Mouse (Mus musculus): ENCODE measurements around the gene Selenon.

Selenon gene

DNA sequence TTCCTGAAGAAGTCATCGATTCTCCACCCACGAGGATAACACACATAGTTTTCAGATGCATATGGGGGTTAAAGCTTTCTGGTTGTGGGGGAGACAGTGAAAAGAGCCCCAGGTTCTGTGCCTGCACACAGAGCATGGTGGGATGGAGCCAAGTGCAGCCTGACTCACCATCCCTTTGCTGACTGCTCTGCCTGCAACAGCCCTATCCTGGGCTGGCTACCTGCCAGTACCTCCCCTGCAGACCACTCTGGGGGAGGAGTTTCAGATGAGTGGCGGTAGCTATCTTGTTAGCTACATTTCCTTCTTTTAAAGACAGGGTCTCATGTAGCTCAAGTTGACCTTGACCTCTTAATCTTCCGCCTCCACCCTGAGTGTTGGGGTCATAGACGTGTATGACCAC is 26.4 kb upstream of the Selenon start:
- no peak for DNase-seq (ENCODE audit: low read depth, low spot score)

DNA sequence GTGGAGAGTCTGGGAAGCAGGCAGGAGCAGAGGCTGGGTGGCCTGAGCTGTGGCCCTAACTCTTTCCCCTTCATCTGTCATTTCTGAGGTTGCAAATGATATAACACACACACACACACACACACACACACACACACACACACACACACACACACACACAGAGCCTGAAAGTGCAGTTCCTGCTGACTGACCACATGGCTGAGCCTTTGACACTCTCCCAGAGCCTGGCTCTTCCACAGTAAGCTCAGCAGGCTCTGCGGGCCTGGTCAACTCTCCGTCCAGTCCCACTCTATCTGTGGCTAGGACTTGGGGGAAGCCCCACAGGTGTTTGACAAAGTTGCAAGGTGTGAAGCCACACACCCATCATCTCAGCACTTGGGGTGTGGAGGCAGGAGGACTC is 25.3 kb upstream of the Selenon start:
- DNase-seq (ENCODE audit: low read depth, low spot score): no peak

DNA sequence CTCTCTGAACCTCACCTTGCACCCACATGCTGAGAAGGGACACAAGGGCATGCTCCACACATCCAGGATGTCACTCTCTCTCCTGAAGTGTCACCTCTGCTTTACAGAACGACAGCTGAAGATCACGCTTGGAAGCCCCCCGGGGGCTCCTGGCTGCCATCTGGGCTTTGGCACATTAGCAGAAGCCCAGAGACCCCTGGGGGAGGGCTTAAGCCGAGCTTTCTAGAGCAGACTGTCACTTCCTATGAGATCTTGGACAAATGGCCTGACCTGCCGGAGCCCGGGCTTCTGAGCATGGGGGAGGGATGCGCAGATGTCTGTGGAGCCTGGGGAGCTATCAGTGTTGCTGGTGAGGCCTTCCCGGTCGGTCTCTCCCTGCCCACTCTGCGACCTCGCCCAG is 23.5 kb upstream of the Selenon start:
- no peak for DNase-seq (ENCODE audit: low read depth, low spot score)

DNA sequence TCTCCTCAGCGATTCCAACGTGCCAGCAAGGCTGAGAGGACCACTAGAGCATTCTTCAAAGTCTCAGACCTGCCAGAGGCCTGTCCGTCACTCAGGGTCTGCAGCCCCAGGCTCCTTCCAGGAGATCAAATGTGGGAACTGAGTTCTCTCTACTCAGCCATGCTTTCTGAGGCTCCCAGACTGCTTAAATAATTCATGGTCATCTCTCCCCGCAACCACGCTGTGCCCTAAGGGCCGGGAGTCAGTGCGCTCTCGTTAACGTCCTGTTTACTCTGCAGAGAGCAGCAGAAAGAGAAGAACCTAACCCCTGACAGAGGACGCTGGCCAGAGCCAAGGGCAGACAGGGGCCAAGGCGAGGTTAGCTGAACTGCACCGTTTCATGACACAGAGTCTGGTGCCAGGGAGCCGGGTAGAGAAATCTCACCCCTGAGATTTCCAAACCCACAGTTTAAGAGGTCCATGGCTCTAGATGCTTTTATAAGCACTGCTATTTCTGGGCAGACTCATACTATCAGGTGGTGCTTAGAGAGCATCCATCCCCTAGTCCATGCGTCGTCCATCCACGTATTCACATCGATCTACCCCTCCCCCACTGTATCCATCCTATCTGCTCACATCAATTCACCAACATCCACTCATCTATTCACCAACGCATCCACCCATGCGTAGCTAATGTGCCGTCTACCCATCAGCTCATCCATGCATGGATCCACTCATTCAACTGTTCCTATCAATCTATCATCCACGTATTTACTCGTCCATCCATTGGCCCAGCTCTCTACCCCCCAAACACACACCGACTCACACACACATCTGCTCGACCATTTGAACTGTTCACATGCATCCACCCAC is 20.7 kb upstream of the Selenon start:
- no peak for DNase-seq (ENCODE audit: low read depth, low spot score)

DNA sequence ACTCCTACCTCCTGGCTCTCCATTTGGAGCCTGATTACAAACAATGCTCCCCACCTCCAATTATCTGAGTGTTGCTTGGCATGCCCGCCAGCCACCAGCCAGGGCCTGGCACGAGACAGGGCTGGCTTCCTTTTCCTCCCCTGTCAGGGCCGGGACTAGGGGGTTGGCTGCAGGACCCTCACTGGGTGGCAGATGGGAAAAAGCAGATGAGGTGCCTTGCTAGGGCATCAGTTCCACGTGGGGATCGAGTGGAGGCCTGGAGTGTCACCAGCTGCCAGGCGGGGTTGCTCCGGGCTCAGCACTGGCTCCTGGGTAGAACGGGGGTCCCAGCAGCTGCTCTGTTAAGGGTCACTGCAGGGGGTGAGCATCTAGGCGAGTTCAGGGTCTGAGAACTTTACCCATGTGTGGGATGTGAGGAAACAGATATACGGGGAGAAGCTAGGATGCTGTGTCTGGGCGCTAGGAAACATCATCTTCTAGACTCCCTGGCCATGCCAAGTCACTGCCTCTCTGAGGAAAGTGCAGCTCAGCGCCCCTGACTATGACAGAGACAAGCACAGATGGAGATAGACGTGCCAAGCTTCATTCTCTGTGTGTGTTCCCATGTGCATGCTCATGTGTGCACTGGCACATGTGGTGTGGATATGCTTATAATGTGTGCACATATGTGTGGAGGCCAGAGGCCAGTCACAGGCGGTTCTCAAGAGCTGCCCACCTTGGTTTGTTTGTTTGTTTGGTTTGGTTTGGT is 18.9 kb upstream of the Selenon start:
- no peak for DNase-seq (ENCODE audit: low read depth, low spot score)

DNA sequence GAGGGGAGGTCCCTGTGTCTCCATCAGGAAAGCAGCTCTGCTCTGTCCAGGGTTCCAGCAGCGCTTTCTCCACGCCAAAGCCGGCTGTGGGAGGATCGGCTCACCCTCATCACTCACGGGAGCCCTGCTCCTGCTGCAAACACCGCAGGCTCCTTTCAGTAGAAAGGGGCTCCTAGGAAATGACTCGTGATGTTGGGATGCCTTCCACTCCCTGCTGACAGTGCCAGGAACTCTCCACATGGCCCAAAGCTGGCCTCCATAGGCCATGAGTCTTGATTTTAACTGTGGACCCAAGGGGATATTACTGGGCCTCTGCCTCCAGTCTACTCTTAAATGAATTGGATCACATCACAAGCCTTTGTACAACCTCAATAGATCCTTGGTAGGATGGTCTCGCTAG is 17.9 kb upstream of the Selenon start:
- no peak for DNase-seq (ENCODE audit: low read depth, low spot score)

DNA sequence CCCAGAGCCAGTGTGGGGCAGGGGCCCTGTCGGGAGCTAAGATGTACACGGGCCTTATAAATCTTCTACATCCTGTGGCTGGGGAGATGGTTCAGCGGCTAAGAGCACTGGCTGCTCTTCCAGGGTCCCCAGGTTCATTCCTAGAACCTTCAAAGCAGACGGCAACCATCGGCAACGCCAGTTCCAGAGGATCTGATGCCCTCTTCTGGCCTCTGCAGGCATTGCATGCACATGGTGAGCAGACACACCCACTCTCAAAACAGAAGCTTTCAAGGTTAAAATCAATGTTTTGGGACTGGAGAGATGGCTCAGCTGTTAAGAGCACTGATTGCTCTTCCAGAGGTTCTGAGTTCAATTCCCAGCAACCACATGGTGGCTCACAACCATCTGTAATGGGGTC is 17.2 kb upstream of the Selenon start:
- DNase-seq (ENCODE audit: low read depth, low spot score): no peak

DNA sequence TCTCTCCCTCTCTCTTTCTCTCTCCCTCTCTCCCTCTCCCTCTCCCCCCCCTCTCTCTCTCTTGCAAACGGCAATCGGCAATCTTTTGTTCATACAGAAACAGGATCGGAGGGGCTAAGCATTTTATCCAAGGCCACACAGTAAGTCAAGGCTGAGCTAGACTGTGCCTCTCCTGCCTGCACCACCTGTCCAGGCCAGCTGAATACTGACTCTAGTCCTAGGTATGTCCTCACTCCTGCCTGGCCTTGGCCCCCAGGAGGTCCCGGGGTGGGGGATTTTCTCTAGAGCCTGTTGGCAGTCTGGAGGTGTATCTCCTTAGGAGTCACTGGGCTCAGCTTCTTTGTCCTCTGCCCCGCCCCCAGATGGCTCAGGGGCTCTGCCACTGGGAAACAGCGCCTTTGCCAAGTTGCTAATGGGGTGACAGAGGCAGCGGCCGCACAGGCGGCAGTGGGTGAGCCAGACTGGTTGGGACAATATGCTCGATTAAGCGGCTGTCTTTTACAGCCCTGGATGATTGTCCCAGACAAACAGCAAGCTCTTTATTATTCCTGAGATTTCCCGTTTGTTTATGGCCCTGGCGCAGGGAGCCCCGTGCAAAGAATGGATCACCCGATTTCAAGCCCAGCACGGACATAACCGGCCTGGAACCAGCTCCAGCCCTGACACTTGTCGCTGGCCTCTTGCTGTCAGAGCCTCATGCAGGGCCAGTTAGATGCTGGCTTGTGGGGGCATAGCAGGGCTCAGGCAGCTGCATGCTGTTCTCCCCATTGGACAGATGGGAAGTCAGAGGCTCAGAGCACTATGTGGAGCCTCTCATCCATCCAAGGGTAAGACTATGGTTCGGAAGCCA is 15.6 kb upstream of the Selenon start:
- no peak for DNase-seq (ENCODE audit: low read depth, low spot score)

DNA sequence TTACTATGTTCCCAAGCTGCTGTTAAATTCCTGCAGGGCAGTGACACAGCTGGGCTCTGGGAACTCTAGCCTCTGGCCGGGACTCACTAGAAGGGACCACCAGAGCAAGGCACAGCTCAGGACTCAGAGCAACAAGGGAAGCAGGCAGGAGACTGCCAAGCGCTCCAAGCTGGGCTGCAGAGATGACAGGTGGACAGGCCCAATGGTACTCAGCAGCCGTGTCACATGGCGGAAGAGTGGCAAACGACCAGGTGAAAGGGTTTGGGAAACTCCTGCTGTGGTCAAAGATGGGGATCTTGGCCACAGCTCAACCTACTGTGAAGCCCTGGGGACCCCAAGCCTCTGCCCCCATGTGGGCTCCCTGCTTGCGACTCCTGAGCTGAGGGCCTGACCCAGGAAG is 12.1 kb upstream of the Selenon start:
- DNase-seq (ENCODE audit: low read depth, low spot score): no peak

DNA sequence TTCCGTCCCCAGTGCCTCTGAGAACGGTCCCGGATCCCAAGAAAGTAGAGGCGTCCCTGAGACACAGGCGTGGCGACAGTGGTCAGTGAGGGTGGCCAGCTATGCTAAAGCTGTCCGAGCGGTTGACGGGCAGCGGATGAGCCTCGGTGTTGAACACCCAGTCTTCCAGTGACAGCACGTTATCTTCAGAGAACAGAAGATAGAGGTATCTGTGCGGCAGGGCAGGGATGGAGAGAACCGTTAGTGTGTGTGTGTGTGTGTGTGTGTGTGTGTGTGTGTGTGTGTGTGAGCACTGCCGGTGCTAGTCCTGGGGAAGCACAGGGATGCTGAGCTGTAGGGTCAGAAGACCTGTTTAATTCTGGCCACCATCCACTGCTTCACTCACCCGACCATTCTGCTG is 11.7 kb upstream of the Selenon start:
- DNase-seq (ENCODE audit: low read depth, low spot score): no peak

DNA sequence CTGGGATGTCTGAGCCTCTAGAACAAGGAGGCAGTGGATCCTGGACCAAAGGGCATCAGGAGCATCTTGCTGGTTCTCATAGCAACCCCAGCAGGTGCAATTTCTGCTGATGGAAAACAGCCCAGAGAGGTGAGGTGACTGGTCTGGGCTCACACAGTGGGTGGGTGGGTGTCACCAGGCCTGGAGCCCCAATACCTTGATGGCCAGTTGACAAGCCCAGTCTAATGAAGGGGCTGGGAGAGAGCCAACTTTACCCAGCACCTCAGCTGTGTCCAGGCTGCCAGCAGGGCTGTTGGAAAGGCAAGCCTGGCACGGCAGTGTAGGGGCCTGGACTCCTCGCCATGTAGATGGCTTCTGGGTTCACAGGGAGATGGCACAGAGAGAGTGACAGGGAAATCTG is 10.0 kb upstream of the Selenon start:
- DNase-seq (ENCODE audit: low read depth, low spot score): no peak

DNA sequence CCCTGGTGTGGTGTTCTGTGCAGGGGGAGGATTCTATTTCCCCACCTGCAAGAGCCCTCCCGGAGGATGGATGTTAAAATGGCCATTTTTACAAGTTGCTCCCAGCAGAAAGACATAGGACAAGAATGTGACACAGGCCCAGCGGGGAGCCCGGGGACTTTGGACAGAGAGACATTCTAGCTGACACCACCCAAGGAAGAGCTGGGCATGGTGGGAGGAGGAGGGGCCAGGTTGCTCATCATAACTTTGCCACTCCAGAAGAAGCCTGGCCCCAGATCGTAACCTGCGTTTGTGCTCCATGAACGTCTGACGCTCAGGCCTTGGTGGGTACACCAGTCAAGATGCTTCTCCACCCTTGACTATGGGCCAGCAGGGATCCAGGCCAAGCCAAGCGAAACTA is 8.7 kb upstream of the Selenon start:
- DNase-seq (ENCODE audit: low read depth, low spot score): no peak

DNA sequence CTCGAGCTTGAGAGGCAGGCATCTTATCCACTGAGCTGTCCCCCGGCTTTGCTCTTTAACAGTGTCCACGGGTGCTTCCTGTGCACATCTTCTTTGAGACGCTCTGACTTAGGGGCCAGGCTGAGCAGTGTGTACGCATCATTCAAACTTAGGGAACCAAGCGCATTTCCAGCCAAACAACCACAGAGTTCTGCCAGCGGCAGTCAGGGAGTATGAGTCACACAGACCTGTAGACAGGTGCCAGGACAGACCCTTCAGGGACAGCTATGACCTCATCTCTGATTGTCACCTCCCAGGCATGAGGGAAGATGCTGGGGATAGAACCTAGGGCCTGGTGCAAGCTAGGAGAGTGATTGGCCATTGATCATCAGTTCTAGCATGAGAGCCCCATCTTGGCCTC is 7.2 kb upstream of the Selenon start:
- DNase-seq (ENCODE audit: low read depth, low spot score): no peak

DNA sequence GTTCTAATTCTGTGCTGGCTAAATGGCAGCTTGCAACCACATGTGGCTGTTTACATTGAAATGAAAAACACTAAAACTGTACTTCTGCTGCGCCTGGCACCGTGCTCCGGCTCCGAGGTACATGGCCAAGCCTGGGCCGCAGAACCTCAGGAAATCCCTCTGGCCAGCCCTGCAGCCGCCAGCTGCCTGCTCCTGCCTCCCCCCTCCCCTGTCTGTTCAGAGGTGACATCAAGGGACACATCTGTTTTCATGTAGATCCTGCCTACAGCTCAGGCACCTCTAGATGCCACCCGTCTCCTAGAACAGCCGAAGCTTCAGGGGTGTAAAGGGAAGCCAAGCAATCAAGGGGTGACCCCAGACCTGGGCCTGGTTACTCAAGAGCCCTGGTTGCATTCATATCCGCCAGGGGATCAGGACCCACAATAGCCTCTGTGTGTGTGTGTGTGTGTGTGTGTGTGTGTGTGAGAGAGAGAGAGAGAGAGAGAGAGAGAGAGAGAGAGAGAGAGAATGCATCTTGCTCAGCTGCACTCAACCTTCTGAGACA is 6.7 kb upstream of the Selenon start:
- no peak for DNase-seq (ENCODE audit: low read depth, low spot score)

DNA sequence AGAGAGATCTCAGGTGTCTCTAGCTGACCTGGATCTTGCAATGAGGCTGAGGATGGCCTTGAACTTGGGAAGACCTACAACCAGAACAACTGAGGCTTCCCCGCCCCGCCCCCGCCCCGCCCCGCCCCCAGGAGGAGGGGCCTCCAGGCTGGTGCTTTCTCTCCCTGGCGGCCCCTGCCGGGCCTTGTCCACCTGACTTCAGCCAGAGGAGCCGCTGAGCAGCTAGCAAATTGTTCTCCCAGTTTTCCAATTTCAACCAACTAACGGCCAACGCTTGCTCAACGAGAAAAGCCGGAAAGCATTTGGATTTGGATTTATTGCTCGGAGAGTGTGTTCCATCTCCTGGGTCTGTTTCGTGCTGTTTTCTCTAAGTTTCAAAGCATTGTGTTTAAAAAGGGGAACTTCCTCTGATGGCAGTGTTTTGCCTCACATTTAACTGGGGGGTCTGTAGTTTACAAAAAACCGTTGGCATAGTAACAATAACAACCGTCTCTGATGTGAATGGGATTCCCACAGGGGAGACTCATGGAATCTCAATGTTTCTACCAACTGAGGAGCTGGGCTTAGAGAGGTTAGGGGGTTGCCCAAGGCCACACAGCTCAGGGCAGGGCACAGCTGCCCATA is 5.8 kb upstream of the Selenon start:
- DNase-seq (ENCODE audit: low read depth, low spot score): no peak

DNA sequence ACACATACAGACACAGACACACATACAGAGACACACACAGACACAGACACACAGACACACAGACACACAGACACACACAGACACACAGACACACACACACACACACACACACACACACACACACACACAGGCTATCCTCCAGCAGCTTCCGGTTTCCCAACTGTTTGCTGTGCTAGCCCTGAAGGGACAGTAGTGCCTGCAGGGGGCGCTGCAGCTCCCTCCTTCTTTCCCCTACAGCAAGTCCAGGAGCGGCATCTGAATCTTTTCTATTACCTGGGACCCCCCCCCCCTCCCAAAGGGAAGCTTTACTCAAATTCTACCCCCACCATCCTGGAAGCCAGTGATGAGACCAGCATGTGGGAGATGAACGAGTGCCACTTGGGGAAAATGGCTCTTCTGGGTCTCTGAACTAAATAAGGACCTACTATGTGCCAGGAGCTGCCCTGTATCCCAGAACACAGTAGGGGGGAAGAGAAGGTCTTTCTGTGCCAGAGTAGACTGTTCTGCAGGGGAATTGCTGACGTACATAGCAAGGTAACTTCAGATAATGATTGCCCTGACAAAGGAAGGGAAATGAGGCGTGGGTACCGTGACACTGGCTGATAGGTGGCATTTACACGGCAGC is 4.1 kb upstream of the Selenon start:
- no peak for DNase-seq (ENCODE audit: low read depth, low spot score)

DNA sequence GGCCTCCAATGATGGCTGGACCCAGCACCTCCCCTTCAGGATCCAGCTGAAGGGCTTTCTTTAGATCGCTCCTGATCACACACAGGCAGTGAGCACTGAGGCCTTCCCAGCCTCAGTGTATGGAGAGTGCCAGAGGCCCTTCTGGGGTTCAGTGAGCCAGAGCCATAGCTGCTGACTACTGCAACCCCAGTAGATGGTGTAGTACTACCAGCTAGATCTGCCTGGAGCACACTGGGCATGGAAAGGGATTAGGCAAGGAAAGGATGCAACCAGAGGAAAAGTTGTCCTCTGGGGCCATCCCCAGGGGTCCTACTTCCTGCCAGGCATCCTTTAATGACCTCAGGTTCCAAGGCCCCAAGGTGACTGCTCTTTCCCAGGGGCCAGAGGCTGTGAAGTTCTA is 1.7 kb upstream of the Selenon start:
- no peak for DNase-seq (ENCODE audit: low read depth, low spot score)

DNA sequence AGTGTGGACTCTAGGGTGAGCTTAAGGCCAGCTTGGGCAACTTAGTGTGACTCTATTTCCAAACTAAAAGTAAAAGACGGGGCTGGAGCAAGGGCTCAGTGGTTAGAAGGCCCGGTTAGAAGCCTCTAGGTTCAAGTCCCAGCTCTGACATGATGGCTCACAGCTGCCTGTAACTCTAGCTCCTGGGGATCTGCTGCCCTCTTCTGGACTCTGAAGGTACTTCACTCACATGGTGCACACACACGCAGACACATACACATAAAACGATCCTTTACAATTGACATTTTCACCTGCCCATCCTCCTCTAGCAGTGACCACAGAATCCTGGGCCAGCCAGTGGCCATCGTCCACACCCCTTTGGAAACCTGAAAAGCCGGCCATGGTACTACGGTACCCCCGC is 2.1 kb downstream of the Selenon start:
- DNase-seq (ENCODE audit: low read depth, low spot score): no peak

DNA sequence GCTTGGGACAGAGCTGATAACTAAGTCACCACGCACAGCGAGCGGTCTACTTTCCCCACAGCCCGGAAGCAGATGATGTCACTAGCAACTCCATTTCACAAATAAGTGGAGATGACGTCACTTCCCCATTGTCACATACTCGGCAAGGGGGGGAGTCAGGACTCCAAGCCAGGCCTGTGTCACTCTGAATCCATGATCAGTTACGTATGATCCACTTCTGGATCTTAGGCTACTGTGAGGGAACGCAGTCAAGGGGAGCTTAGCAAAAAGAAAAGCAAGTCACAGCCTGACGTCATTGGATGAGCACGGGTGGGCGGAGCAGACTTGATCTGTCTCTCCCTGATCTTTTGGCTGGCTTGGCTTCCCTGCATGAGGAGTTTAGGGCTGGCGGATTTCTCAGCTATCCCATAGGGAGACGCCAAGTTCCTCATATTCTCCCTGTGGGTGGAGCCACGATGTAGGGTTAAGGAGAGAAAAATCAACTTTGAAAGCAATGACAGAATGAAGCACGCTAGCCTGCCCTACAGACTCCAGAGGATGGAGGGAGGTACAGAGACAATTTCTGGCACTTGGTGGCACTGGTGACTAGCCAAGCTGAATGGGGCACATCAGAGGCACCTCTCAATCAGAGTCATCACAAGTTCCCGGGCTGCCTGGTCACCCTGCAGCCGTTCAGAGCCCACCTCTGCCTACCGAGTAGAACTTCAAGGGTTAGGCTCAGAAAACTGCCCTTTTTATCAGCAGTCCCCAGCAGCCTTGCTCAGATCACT is 3.6 kb downstream of the Selenon start:
- DNase-seq (ENCODE audit: low read depth, low spot score): no peak
